Mouse (Mus musculus) bone marrow macrophage, adult 2 months (primary cell): ENCODE data around the gene Plscr3.

Source experiments
- CTCF ChIP-seq: IDR thresholded peaks from 2 replicates; pipeline ENCODE4 v1.5.1; 2012; ENCODE audit warnings: low read depth, mild to moderate bottlenecking, low read length, moderate library complexity
- POLR2A ChIP-seq: IDR thresholded peaks from 2 replicates; pipeline ENCODE4 v1.6.1; 2012; ENCODE audit warnings: mild to moderate bottlenecking, low read depth, low read length, borderline replicate concordance

DNA sequence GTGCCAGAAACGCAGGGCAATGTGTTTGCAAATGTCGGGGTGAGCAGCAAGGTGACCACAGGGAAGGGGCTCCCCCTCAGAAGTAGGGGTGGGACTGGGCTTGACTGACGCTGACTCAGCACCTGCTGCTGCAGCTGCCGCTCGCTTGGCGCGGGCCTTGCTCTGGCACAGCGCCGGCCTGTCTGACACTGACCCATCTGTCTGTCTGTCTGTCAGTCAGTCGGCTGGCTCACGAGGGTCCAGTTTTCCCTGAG lies 46.1 kb upstream of the Plscr3 start:
- TF ChIP-seq CTCF: no peak
- no peak for TF ChIP-seq POLR2A
